Mouse (Mus musculus) heart, embryonic 13.5 days (tissue): ENCODE measurements around the gene Pik3r4. TPM values are rescaled to one million over a fixed set of nuclear protein-coding genes. Genes with fewer than 3 reads are reported as not detected.

ENCODE experiments used
- ATAC-seq: fragments of 200-750 bp; cut with Nextera tagmentation; 2 replicates; pipeline ENCODE4 v1.8.0; 2017; ENCODE audit warnings: moderate TSS enrichment; ENCODE audit not compliant: insufficient number of reproducible peaks, low FRiP score, low TSS enrichment; ENCODE audit errors: extremely low read depth
- H3K27ac ChIP-seq: fragments of 300-500 bp; sonication (generic); replicated peaks from 2 replicates; pipeline ENCODE4 v1.5.1; 2015; ENCODE audit warnings: moderate library complexity, mild to moderate bottlenecking, inconsistent platforms
- H3K27me3 ChIP-seq: fragments of 300-500 bp; sonication (generic); replicated peaks from 2 replicates; pipeline ENCODE4 v1.6.1; 2015; ENCODE audit warnings: mild to moderate bottlenecking, inconsistent platforms
- H3K36me3 ChIP-seq: fragments of 300-500 bp; sonication (generic); 2 replicates; pipeline ENCODE4 v1.6.1; 2015; ENCODE audit warnings: mild to moderate bottlenecking, inconsistent platforms
- H3K4me1 ChIP-seq: fragments of 300-500 bp; sonication (generic); 2 replicates; pipeline ENCODE4 v1.6.1; 2015; ENCODE audit warnings: inconsistent platforms
- H3K4me2 ChIP-seq: fragments of 300-500 bp; sonication (generic); 2 replicates; pipeline ENCODE4 v1.6.1; 2015; ENCODE audit warnings: inconsistent platforms, mild to moderate bottlenecking, moderate library complexity
- H3K4me3 ChIP-seq: fragments of 300-500 bp; sonication (generic); 2 replicates; pipeline ENCODE4 v1.5.1; 2015; ENCODE audit warnings: moderate library complexity, mild to moderate bottlenecking, inconsistent platforms
- H3K9ac ChIP-seq: fragments of 300-500 bp; sonication (generic); 2 replicates; pipeline ENCODE4 v1.6.1; 2015; ENCODE audit warnings: inconsistent platforms, mild to moderate bottlenecking, moderate library complexity
- H3K9me3 ChIP-seq: fragments of 300-500 bp; sonication (generic); 2 replicates; pipeline ENCODE4 v1.6.1; 2016; ENCODE audit warnings: inconsistent platforms
- WGBS: fragments of 180-500 bp; shearing (Covaris S2); methylation state at CpG from one replicate; pipeline ENCODE4 v1.1.7; 2015; ENCODE audit warnings: mixed read lengths; 5-methylcytosine and 5-hydroxymethylcytosine counted together
- polyA plus RNA-seq: library from polyadenylated mRNA; unstranded; fragments of >200 nt; fragmentation: Nextera tagmentation; extraction: Ambion mirVana; gene quantifications from 2 replicates; pipeline ENCODE4 v1.2.1, GENCODE M21; 2015

Gene Pik3r4
- polyA plus RNA-seq, 1 experiment from 2014 or later: 12.9 TPM

DNA sequence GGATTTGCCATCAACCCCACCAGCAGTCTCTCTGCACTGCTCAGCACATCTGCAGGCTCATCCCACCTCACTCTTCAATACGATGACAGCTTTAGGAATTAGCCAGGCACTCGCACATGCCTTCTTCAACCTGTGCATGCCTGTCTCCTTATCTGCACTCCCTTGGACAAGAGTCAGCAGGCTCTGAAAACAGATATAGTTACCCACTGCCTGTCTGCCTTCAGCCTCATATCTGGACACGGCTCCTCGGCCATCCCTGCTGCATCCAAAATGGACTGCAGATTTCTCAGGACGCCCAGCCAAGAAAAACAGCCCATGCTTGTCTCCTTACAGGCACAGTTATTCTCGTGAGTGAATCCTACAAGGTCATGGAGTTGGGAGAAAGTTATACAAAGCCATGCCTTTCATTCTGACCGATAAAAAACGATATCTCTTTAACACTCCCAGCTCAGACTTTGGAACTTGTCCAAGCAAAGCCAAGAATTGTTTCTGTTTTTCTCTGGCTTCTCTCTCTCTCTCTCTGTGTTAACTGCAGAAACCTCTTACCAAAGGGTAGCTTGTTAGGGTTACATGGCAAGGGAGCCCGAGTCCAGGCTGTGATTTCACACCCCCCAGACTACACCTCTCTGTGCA lies 55.1 kb downstream of the Pik3r4 start:
- Histone ChIP-seq H3K27me3 (peaks cover 11% of the 10 kb centered on the region), H3K4me2 (peak overlapping the region; percentile 52), H3K27ac (peak overlapping the region; percentile 88), H3K4me1 (peaks cover 49% of the 10 kb centered on the region), H3K9me3 (no peaks in the 10 kb centered on the region), H3K36me3 (no peaks in the 10 kb centered on the region), H3K4me3 (no peak overlapping the region), H3K9ac (peak overlapping the region; percentile 37; the same call in 1 of the 2 replicates)
- ATAC-seq: peak; percentile 71
- 18% methylated on average over 9 of the region's 9 CpGs for WGBS

DNA sequence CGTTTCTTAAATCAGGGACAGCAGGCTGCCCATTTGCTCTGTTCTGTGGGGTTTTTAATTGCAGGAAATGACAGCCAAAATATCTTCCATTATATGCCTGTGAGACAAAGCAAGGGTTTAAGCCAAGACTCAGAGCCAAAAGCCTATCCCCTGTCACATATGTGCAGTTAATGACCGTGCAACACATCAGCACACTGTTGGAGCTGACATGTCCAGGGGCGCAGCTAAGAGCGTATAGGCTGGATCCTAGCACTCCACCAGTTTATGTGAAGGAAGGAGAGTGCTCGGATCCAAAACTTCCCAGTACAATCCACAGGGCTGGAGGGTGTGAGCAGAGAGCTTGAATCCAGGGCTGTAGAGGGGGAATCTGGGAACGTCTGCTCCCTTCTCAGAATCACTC lies 57.9 kb downstream of the Pik3r4 start:
- Histone ChIP-seq H3K4me3 (no peak overlapping the region), H3K4me2 (no peak overlapping the region), H3K27me3 (0 out of 2 replicates have a peak, but pooled peaks cover under 1% of the 10 kb centered on the region), H3K36me3 (no peaks in the 10 kb centered on the region), H3K4me1 (peaks cover 49% of the 10 kb centered on the region), H3K27ac (no peak overlapping the region), H3K9ac (no peak overlapping the region), H3K9me3 (no peaks in the 10 kb centered on the region)
- 68% methylated on average over 6 of the region's 6 CpGs for WGBS
- ATAC-seq: no peak

DNA sequence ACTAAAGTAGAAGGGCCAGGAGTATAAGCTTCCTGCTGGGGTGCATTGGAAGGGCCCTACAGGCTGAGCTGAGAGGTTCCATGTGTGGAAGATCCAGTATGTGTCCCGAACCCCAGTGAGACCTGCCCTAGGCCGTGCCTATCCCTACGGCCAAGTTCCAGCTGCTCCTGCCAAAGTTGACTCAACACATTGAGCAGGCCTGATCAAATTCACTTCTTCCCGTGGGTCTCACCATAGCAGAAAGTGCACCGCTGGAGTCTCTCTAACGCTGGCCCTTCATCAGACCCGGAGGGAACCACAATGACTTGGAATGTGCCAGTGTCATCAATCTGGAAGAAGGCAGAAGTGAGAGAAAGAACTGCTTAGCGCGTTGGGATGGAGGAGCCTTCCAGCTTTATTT lies 59.2 kb downstream of the Pik3r4 start:
- ATAC-seq: no peak
- Histone ChIP-seq H3K36me3 (no peaks in the 10 kb centered on the region), H3K9ac (no peak overlapping the region), H3K9me3 (no peaks in the 10 kb centered on the region), H3K27me3 (no peaks in the 10 kb centered on the region), H3K27ac (no peak overlapping the region), H3K4me3 (no peak overlapping the region), H3K4me2 (no peak overlapping the region), H3K4me1 (peaks cover 42% of the 10 kb centered on the region)
- WGBS: 77% methylated on average over 9 of the region's 9 CpGs

DNA sequence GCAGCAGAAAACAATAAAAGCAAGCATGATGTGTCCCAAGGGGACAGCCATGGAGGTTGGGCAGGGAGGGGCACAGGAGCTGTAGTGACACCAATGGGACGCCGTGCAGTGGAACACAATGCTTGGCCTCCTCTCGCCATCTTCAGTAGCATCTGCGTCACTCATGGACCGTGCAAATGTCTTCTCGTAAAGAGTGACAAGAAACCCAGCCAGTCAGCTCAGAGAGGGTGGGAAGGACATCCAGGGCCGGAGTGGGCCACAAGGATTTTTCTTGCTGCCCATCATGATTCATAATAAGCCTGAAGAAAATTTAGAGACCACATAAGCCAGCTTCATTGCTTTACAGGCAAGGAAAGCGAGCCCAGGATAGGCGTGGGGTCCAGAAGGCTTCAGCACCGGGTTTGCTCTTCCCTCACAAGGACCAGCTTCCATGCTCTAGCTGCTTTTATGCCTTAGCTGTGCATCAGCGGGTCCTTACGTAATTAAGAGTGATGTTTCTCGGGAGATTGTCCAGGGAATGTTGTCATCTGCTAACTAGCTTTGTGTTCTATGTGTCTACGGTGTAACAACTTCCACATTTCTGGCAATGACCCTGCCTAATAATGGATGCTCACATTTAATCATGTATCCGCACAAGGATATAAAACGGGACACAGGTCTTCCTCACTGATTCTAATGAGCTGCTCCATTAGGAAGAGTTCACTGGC lies 61.6 kb downstream of the Pik3r4 start:
- 81% methylated on average over 16 of the region's 16 CpGs for WGBS
- ATAC-seq: no peak
- H3K27me3 ChIP-seq: no peaks in the 10 kb centered on the region; the same call in 1 of the 2 replicates

DNA sequence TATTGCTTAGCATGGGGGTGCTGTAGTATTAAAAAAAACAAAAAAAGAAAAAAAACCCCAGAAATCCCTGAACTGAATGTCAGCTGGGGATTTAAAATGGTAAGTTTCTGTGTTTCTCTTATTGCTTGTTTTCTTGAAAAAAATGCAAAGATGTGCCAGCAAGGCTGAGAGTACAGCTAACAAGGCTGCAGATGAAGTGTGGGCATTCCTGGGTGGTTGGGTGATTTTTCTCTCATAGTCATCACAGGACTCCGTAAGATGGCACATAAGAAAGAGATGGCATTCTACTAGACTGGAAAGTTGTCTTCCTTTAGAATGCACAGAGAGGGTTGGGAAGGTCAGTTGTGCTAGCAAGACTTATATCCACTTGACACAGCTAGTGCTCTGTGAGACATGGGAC lies 62.2 kb downstream of the Pik3r4 start:
- H3K4me1 ChIP-seq: peaks cover 14% of the 10 kb centered on the region
- no peaks in the 10 kb centered on the region; the same call in 1 of the 2 replicates for H3K27me3 ChIP-seq
- H3K9me3 ChIP-seq: no peaks in the 10 kb centered on the region
- 81% methylated on average over 1 of the region's 1 CpGs for WGBS
- H3K4me3 ChIP-seq: no peak overlapping the region
- H3K4me2 ChIP-seq: no peak overlapping the region
- H3K9ac ChIP-seq: no peak overlapping the region
- ATAC-seq: no peak
- H3K27ac ChIP-seq: no peak overlapping the region
- H3K36me3 ChIP-seq: no peaks in the 10 kb centered on the region

More for the DNA sequence above, 61.6 kb downstream of the Pik3r4 start:
- Histone ChIP-seq H3K9ac (no peak overlapping the region), H3K36me3 (no peaks in the 10 kb centered on the region), H3K27ac (no peak overlapping the region), H3K4me2 (no peak overlapping the region), H3K9me3 (no peaks in the 10 kb centered on the region), H3K4me1 (peaks cover 18% of the 10 kb centered on the region), H3K4me3 (no peak overlapping the region)

DNA sequence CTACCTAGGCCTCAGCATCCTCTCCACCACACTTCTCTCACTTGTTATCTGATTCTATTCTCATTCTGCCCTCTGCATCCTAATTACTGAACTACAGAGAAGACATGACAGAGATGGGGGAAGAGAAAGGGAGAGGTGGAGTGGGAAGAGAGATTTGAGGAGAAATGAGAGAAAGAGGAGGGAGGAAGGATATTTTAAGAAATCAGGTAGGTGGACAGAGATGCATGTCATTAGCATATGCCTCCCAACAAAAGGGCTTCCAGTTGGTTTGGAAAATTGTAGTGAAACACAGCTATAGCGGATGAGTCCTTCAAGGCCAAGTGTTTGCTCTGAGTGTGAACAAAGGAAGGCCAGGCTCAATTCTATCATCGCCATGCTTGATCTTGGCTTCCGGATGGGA lies 69.3 kb downstream of the Pik3r4 start:
- Histone ChIP-seq H3K9me3 (no peaks in the 10 kb centered on the region), H3K4me3 (no peak overlapping the region), H3K27me3 (no peaks in the 10 kb centered on the region; the same call in 1 of the 2 replicates), H3K4me2 (no peak overlapping the region), H3K36me3 (no peaks in the 10 kb centered on the region), H3K9ac (no peak overlapping the region), H3K4me1 (peaks cover 12% of the 10 kb centered on the region), H3K27ac (no peak overlapping the region)
- WGBS: 84% methylated on average over 3 of the region's 3 CpGs
- no peak for ATAC-seq

DNA sequence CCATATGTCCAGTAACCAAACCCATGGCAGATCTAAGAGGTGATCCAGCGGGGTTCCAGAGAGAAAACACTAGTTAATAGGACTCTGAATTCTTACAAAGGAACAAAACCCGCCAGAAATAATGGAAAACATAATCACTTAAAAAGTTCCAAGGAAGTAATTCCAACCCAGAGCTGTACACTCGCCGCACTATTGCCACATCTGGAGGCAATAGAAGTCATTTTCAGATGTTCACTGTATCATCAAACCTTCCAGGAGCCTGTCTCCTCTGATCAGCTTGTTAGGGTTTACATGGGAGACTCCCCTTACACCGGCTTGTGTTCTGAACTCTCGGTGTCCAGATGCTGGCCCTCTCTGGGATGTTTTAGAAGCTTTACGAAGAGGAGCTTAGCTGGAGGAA lies 76.6 kb downstream of the Pik3r4 start:
- Histone ChIP-seq H3K4me2 (no peak overlapping the region), H3K9ac (no peak overlapping the region), H3K9me3 (no peaks in the 10 kb centered on the region), H3K36me3 (no peaks in the 10 kb centered on the region), H3K4me1 (peaks cover 5% of the 10 kb centered on the region; the same call in 1 of the 2 replicates), H3K4me3 (no peak overlapping the region), H3K27me3 (no peaks in the 10 kb centered on the region), H3K27ac (no peak overlapping the region)
- WGBS: 74% methylated on average over 7 of the region's 7 CpGs
- ATAC-seq: no peak

DNA sequence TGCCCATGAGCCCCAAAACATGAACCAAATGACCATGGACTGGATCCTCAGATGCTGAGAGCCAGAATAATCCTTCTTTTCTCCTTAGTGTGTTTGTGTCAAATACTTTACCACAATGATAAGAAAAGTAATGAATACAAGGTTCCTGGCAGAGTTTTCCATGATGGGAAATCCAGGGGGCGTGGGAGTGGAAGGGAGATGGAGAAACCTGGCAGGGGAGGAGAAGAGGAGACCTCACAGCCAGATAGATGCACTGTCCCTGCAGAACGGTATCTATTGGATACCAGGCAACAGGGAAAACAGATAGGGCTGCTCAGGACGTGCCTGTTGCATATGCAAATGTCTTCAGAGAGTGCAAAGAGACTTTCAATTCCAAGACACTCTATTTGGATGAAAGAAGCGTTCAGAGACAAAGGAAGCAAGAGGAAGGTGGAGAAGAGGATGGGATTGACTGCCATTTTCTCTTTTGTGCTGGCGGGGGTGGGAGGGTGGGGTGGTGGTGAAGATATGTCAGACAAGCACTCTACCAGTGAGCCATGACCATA lies 77.1 kb downstream of the Pik3r4 start:
- Histone ChIP-seq H3K9ac (no peak overlapping the region), H3K36me3 (no peaks in the 10 kb centered on the region), H3K27ac (no peak overlapping the region), H3K4me1 (peaks cover 5% of the 10 kb centered on the region; the same call in 1 of the 2 replicates), H3K27me3 (no peaks in the 10 kb centered on the region), H3K4me3 (no peak overlapping the region), H3K4me2 (no peak overlapping the region), H3K9me3 (no peaks in the 10 kb centered on the region)
- no peak for ATAC-seq
- WGBS: 44% methylated on average over 5 of the region's 5 CpGs

DNA sequence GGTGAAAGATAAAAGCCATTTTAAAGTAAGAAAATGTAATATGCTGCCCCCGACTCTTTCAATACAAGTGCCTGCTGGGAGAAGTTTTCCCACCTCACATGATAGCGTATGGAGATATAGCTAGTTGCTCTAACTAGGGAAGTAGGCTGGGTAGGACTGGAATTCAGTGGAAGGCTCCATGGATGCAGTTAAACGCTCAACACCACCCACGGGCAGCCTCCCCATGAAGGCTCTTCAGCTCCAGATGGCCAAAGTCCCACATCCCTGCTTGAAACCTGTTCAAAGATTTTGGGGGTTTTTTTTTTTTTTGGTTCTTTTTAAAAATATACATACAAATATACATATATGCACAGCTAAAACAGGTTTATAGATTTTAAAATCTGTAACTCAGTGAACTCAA lies 77.7 kb downstream of the Pik3r4 start:
- H3K36me3 ChIP-seq: no peaks in the 10 kb centered on the region
- no peak overlapping the region for H3K4me3 ChIP-seq
- 76% methylated on average over 4 of the region's 4 CpGs for WGBS
- no peak overlapping the region for H3K9ac ChIP-seq
- ATAC-seq: no peak
- no peaks in the 10 kb centered on the region for H3K27me3 ChIP-seq
- no peak overlapping the region for H3K4me2 ChIP-seq
- no peaks in the 10 kb centered on the region for H3K9me3 ChIP-seq
- H3K27ac ChIP-seq: no peak overlapping the region
- peaks cover 5% of the 10 kb centered on the region; the same call in 1 of the 2 replicates for H3K4me1 ChIP-seq

DNA sequence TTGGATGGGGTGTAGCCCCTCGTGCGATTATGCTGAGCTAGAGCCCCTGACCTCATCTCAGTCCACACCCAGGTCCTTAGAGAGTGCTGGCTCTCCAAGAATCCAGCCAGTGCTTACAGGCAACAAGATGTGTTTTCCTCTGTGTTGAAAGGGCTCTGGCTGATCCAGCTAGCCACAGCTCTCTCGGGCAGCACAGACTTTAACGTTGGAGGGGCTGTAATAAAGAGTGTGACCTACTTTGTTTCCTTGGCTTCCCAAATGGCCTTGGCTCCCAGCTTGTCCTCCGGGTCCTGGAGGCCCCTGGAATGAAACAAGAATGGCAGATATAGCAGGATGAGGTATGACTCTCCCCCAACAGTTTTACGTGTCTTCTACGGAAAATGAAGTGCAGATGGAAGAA lies 89.2 kb downstream of the Pik3r4 start:
- 56% methylated on average over 7 of the region's 7 CpGs for WGBS
- Histone ChIP-seq H3K27me3 (no peaks in the 10 kb centered on the region), H3K4me2 (no peak overlapping the region), H3K4me1 (peaks cover 6% of the 10 kb centered on the region), H3K36me3 (no peaks in the 10 kb centered on the region), H3K27ac (no peak overlapping the region; the same call in 1 of the 2 replicates), H3K4me3 (no peak overlapping the region), H3K9ac (no peak overlapping the region), H3K9me3 (no peaks in the 10 kb centered on the region)
- ATAC-seq: no peak

DNA sequence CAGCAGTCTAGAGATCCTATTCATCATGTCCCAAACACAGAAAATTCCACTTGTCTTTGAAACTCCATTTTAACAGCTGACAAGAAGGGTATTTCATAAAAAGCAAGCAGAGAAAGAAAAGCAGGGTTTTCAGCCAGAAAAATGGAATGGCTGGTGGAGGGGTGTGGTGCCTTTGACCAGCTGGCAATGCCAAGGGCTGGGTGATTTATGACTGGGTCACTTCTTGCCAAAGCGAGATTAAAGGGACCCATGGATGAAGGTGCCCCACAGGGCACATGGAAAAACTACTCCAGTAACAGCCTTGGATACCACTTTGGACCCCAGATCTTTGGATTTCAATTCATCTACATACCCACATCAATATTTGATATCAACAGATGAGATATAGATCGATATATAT lies 91.9 kb downstream of the Pik3r4 start:
- Histone ChIP-seq H3K4me2 (no peak overlapping the region), H3K27ac (no peak overlapping the region), H3K9ac (no peak overlapping the region), H3K4me1 (peaks cover 12% of the 10 kb centered on the region), H3K36me3 (no peaks in the 10 kb centered on the region), H3K27me3 (no peaks in the 10 kb centered on the region), H3K4me3 (no peak overlapping the region), H3K9me3 (no peaks in the 10 kb centered on the region)
- 69% methylated on average over 2 of the region's 2 CpGs for WGBS
- no peak for ATAC-seq
